Mouse (Mus musculus): ENCODE measurements around the gene Defb30.

GRCm38 (mm10) chr14:62984410-62984809, 65.3 kb downstream of the Defb30 start, which contains the start of gene Defb48:
- TF ChIP-seq CTCF (IDR thresholded peaks at IDR 0.05; ENCODE audit: borderline replicate concordance, insufficient read depth, low read length) = no peak
- no peak for TF ChIP-seq POLR2A (IDR thresholded peaks at IDR 0.05; ENCODE audit: low read depth, low read length)
